Mouse (Mus musculus) cerebellum, postnatal 4 days (tissue): Measurements from ENCODE around the gene Itpkb.
A peak's percentile ranks its signal among the peaks of the same experiment; 100 is the strongest.

Experiments used
- DNase-seq, 2 experiments: peaks; one replicate each; pipeline ENCODE4 v3.0.0; 2022; ENCODE audit warnings: low spot score in 2 of 2, mixed read lengths in 1 of 2

The Itpkb gene

GRCm38 (mm10) chr1:180314641-180315040 is 15.6 kb upstream of the Itpkb start:
- DNase-seq, result no peak

GRCm38 (mm10) chr1:180315127-180315526 is 15.2 kb upstream of the Itpkb start:
- no peak for DNase-seq

- no peak for DNase-seq
These were observed 12.8 kb upstream of the Itpkb start for GRCm38 (mm10) chr1:180317450-180317849.

GRCm38 (mm10) chr1:180318407-180318806 is 11.9 kb upstream of the Itpkb start:
- no peak for DNase-seq

- no peak for DNase-seq
These were observed 10.4 kb upstream of the Itpkb start for GRCm38 (mm10) chr1:180319895-180320294.

GRCm38 (mm10) chr1:180322896-180323295 is 7.4 kb upstream of the Itpkb start:
- no peak for DNase-seq

- DNase-seq, result no peak
These were observed 6.8 kb upstream of the Itpkb start for GRCm38 (mm10) chr1:180323491-180323890.

GRCm38 (mm10) chr1:180324271-180324670 is 6.0 kb upstream of the Itpkb start:
- no peak for DNase-seq

GRCm38 (mm10) chr1:180328794-180329665 is 1.3 kb upstream of the Itpkb start:
- no peak for DNase-seq

- DNase-seq, result no peak
These were observed 579 bp upstream of the Itpkb start for GRCm38 (mm10) chr1:180329706-180330105.

- DNase-seq, result peak in 1 of 2 experiments; percentile 33
These were observed 641 bp downstream of the Itpkb start for GRCm38 (mm10) chr1:180330707-180331545.

- DNase-seq, result peak in 1 of 2 experiments; percentile 10
These were observed 1.3 kb downstream of the Itpkb start for GRCm38 (mm10) chr1:180331546-180332075.

- DNase-seq, result peak in 1 of 2 experiments; percentile 37
These were observed 2.0 kb downstream of the Itpkb start for GRCm38 (mm10) chr1:180332076-180332927.

- DNase-seq, result no peak
These were observed 2.7 kb downstream of the Itpkb start for GRCm38 (mm10) chr1:180332928-180333440.

- no peak for DNase-seq
These were observed 3.3 kb downstream of the Itpkb start for GRCm38 (mm10) chr1:180333588-180333987.

- no peak for DNase-seq
These were observed 4.3 kb downstream of the Itpkb start for GRCm38 (mm10) chr1:180334541-180334940.

GRCm38 (mm10) chr1:180335513-180336375 is 5.5 kb downstream of the Itpkb start:
- DNase-seq, result no peak

- no peak for DNase-seq
These were observed 8.1 kb downstream of the Itpkb start for GRCm38 (mm10) chr1:180338358-180338757.

- DNase-seq, result no peak
These were observed 8.9 kb downstream of the Itpkb start for GRCm38 (mm10) chr1:180339143-180339542.

- DNase-seq, result no peak
These were observed 12.7 kb downstream of the Itpkb start for GRCm38 (mm10) chr1:180342944-180343343.
